Mouse (Mus musculus): ENCODE data around the gene Mrs2. TPM values are rescaled to one million over a fixed set of nuclear protein-coding genes. Genes with fewer than 3 reads are reported as not detected.

Mrs2 gene
- polyA plus RNA-seq, 1 experiment from 2014 or later, result 18.6 TPM

GRCm38 (mm10) chr13:24943303-24943702 lies 76.9 kb downstream of the Mrs2 start:
- Histone ChIP-seq H3K4me1 (replicated peaks) (peaks cover 17% of the 10 kb centered on the region), H3K36me3 (no peaks in the 10 kb centered on the region), H3K4me2 (replicated peaks) (no peak overlapping the region), H3K27me3 (no peaks in the 10 kb centered on the region), H3K27ac (no peak overlapping the region), H3K9me3 (no peaks in the 10 kb centered on the region), H3K4me3 (replicated peaks) (no peak overlapping the region), H3K9ac (replicated peaks) (no peak overlapping the region)
- no peak for ATAC-seq
- WGBS, result 83% methylated on average over 8 of the region's 8 CpGs

- no peak for ATAC-seq
- no peak within 1 kb of the TSS for H3K9ac ChIP-seq (replicated peaks)
- WGBS, result 50% methylated on average over 17 of the region's 17 CpGs
- H3K27ac ChIP-seq, result no peak within 1 kb of the TSS
- H3K27me3 ChIP-seq, result no peaks in the 10 kb centered on the region
- no peak within 1 kb of the TSS for H3K4me2 ChIP-seq (replicated peaks)
- H3K4me1 ChIP-seq (replicated peaks), result peaks cover 23% of the 10 kb centered on the region
- H3K36me3 ChIP-seq, result no peaks in the 10 kb centered on the region
- H3K9me3 ChIP-seq, result no peaks in the 10 kb centered on the region
- H3K4me3 ChIP-seq (replicated peaks), result no peak within 1 kb of the TSS
Measured at GRCm38 (mm10) chr13:24942512-24943282, 77.5 kb downstream of the Mrs2 start, which contains the start of gene Gpld1. Gene Gpld1 (plus strand): TSS chr13:24943152.

GRCm38 (mm10) chr13:24939472-24939871 lies 80.7 kb downstream of the Mrs2 start:
- H3K9me3 ChIP-seq, result no peaks in the 10 kb centered on the region
- no peaks in the 10 kb centered on the region for H3K36me3 ChIP-seq
- H3K4me1 ChIP-seq (replicated peaks), result peaks cover 32% of the 10 kb centered on the region
- H3K9ac ChIP-seq (replicated peaks), result no peak overlapping the region
- 90% methylated on average over 9 of the region's 9 CpGs for WGBS
- no peak overlapping the region for H3K4me2 ChIP-seq (replicated peaks)
- no peak overlapping the region for H3K4me3 ChIP-seq (replicated peaks)
- no peak overlapping the region for H3K27ac ChIP-seq
- H3K27me3 ChIP-seq, result no peaks in the 10 kb centered on the region
- ATAC-seq, result no peak

- 35% methylated on average over 9 of the region's 9 CpGs for WGBS
- Histone ChIP-seq H3K27me3 (no peaks in the 10 kb centered on the region), H3K36me3 (no peaks in the 10 kb centered on the region), H3K4me1 (replicated peaks) (peaks cover 32% of the 10 kb centered on the region), H3K9me3 (no peaks in the 10 kb centered on the region), H3K4me3 (replicated peaks) (no peak overlapping the region), H3K9ac (replicated peaks) (no peak overlapping the region), H3K27ac (no peak overlapping the region), H3K4me2 (replicated peaks) (no peak overlapping the region)
- ATAC-seq, result no peak
Measured at GRCm38 (mm10) chr13:24938683-24939082, 81.5 kb downstream of the Mrs2 start.

GRCm38 (mm10) chr13:24937839-24938166 lies 82.4 kb downstream of the Mrs2 start:
- peaks cover 30% of the 10 kb centered on the region for H3K4me1 ChIP-seq (replicated peaks)
- H3K9ac ChIP-seq (replicated peaks), result peak overlapping the region; percentile 93
- H3K27me3 ChIP-seq, result no peaks in the 10 kb centered on the region
- H3K36me3 ChIP-seq, result no peaks in the 10 kb centered on the region
- peak overlapping the region; percentile 88 for H3K4me3 ChIP-seq (replicated peaks)
- WGBS, result 21% methylated on average over 12 of the region's 12 CpGs
- ATAC-seq, result peak; percentile 64
- peak overlapping the region; percentile 84; the same call in 1 of the 2 replicates for H3K27ac ChIP-seq
- H3K9me3 ChIP-seq, result no peaks in the 10 kb centered on the region
- H3K4me2 ChIP-seq (replicated peaks), result peak overlapping the region; percentile 78

Other genes starting within 250 kb of the Mrs2 start
- 24.0 and 27.3 TPM in 2 replicates for gene BC005537, start 218.7 kb downstream of the Mrs2 start, polyA plus RNA-seq (2015; fragmentation: Nextera tagmentation; extraction: Ambion mirVana)
- 45.6 and 46.3 TPM in 2 replicates for gene Acot13, start 188.8 kb downstream of the Mrs2 start, polyA plus RNA-seq (2015; fragmentation: Nextera tagmentation; extraction: Ambion mirVana)
- 42.7 and 45.7 TPM in 2 replicates for gene Tdp2, start 188.7 kb downstream of the Mrs2 start, polyA plus RNA-seq (2015; fragmentation: Nextera tagmentation; extraction: Ambion mirVana)
- 2.6 and 2.7 TPM in 2 replicates for gene D130043K22Rik, start 175.2 kb downstream of the Mrs2 start, polyA plus RNA-seq (2015; fragmentation: Nextera tagmentation; extraction: Ambion mirVana)
- gene Aldh5a1, start 82.7 kb downstream of the Mrs2 start, polyA plus RNA-seq (2015; fragmentation: Nextera tagmentation; extraction: Ambion mirVana), result 7.5 and 7.9 TPM in 2 replicates
- 0.63 and 1.3 TPM in 2 replicates for gene Gpld1, start 77.2 kb downstream of the Mrs2 start, polyA plus RNA-seq (2015; fragmentation: Nextera tagmentation; extraction: Ambion mirVana)
- gene Dcdc2a, start 35.6 kb upstream of the Mrs2 start, polyA plus RNA-seq (2015; fragmentation: Nextera tagmentation; extraction: Ambion mirVana), result 2.8 and 3.0 TPM in 2 replicates